Mouse (Mus musculus): ENCODE measurements at regions not wholly inside any gene's neighbourhood (a gene's known extent, or its start where the extent isn't known, plus 50 kb on each side); places are given as distances from the start of the nearest gene placed in this dataset.

- Histone ChIP-seq H3K27ac (replicated peaks in 1 of 2; ENCODE audit: control insufficient read depth in 1 of 2, insufficient read depth in 1 of 2, low read depth in 2 of 2, low read length in 2 of 2) (no peak overlapping the region), H3K9ac (ENCODE audit: low read length) (no peak overlapping the region), H3K4me1 (ENCODE audit: control insufficient read depth in 2 of 2, insufficient read depth in 2 of 2, low read length in 2 of 2) (peaks cover 3 to 14% of the 10 kb centered on the region in 2 experiments), H3K4me2 (ENCODE audit: low read length) (no peak overlapping the region), H3K27me3 (ENCODE audit: control insufficient read depth, insufficient read depth, low read length) (no peaks in the 10 kb centered on the region), H3K9me3 (ENCODE audit: control insufficient read depth, low read length) (no peaks in the 10 kb centered on the region), H3K4me3 (ENCODE audit: control insufficient read depth in 1 of 2, insufficient read depth in 1 of 2, low read depth in 1 of 2, low read length in 2 of 2) (no peak overlapping the region), H3K36me3 (ENCODE audit: control insufficient read depth, insufficient read depth, low read length) (no peaks in the 10 kb centered on the region)
- 77% methylated on average over 4 of the region's 4 CpGs for WGBS
- no peak for ATAC-seq (ENCODE audit: insufficient number of reproducible peaks, insufficient read depth, low FRiP score, low read depth)
Observed at GRCm38 (mm10) chr10:17527151-17527737, 195.8 kb upstream of the Cited2 start.

GRCm38 (mm10) chr10:17528116-17528515 lies 194.9 kb upstream of the Cited2 start:
- no peak overlapping the region for H3K4me3 ChIP-seq (ENCODE audit: control insufficient read depth in 1 of 2, insufficient read depth in 1 of 2, low read depth in 1 of 2, low read length in 2 of 2)
- 47% methylated on average over 2 of the region's 2 CpGs for WGBS

GRCm38 (mm10) chr10:17528846-17529245 lies 194.2 kb upstream of the Cited2 start:
- H3K36me3 ChIP-seq (ENCODE audit: control insufficient read depth, insufficient read depth, low read length), result no peaks in the 10 kb centered on the region
- H3K9ac ChIP-seq (ENCODE audit: low read length), result no peak overlapping the region
- H3K9me3 ChIP-seq (ENCODE audit: control insufficient read depth, low read length), result no peaks in the 10 kb centered on the region
- no peaks in the 10 kb centered on the region for H3K27me3 ChIP-seq (ENCODE audit: control insufficient read depth, insufficient read depth, low read length)
- peaks cover 3 to 14% of the 10 kb centered on the region in 2 experiments for H3K4me1 ChIP-seq (ENCODE audit: control insufficient read depth in 2 of 2, insufficient read depth in 2 of 2, low read length in 2 of 2)
- H3K4me3 ChIP-seq (ENCODE audit: control insufficient read depth in 1 of 2, insufficient read depth in 1 of 2, low read depth in 1 of 2, low read length in 2 of 2), result no peak overlapping the region
- ATAC-seq (ENCODE audit: insufficient number of reproducible peaks, insufficient read depth, low FRiP score, low read depth), result no peak
- 90% methylated on average over 6 of the region's 6 CpGs for WGBS
- no peak overlapping the region for H3K4me2 ChIP-seq (ENCODE audit: low read length)
- no peak overlapping the region for H3K27ac ChIP-seq (replicated peaks in 1 of 2; ENCODE audit: control insufficient read depth in 1 of 2, insufficient read depth in 1 of 2, low read depth in 2 of 2, low read length in 2 of 2)

More at GRCm38 (mm10) chr10:17528116-17528515, 194.9 kb upstream of the Cited2 start:
- H3K4me1 ChIP-seq (ENCODE audit: control insufficient read depth in 2 of 2, insufficient read depth in 2 of 2, low read length in 2 of 2), result peaks cover 3 to 14% of the 10 kb centered on the region in 2 experiments
- no peak overlapping the region for H3K4me2 ChIP-seq (ENCODE audit: low read length)
- H3K36me3 ChIP-seq (ENCODE audit: control insufficient read depth, insufficient read depth, low read length), result no peaks in the 10 kb centered on the region
- H3K27me3 ChIP-seq (ENCODE audit: control insufficient read depth, insufficient read depth, low read length), result no peaks in the 10 kb centered on the region
- no peak for ATAC-seq (ENCODE audit: insufficient number of reproducible peaks, insufficient read depth, low FRiP score, low read depth)
- H3K9me3 ChIP-seq (ENCODE audit: control insufficient read depth, low read length), result no peaks in the 10 kb centered on the region
- H3K27ac ChIP-seq (replicated peaks in 1 of 2; ENCODE audit: control insufficient read depth in 1 of 2, insufficient read depth in 1 of 2, low read depth in 2 of 2, low read length in 2 of 2), result peak overlapping the region in 1 of 2 experiments; percentile 5; a peak in 1 of 4 replicates
- H3K9ac ChIP-seq (ENCODE audit: low read length), result no peak overlapping the region

GRCm38 (mm10) chr10:17529851-17530509 lies 193.0 kb upstream of the Cited2 start:
- no peaks in the 10 kb centered on the region for H3K27me3 ChIP-seq (ENCODE audit: control insufficient read depth, insufficient read depth, low read length)
- WGBS, result 95% methylated on average over 4 of the region's 4 CpGs
- no peaks in the 10 kb centered on the region for H3K9me3 ChIP-seq (ENCODE audit: control insufficient read depth, low read length)
- no peak overlapping the region for H3K4me2 ChIP-seq (ENCODE audit: low read length)
- peaks cover 3 to 14% of the 10 kb centered on the region in 2 experiments for H3K4me1 ChIP-seq (ENCODE audit: control insufficient read depth in 2 of 2, insufficient read depth in 2 of 2, low read length in 2 of 2)
- H3K27ac ChIP-seq (replicated peaks in 1 of 2; ENCODE audit: control insufficient read depth in 1 of 2, insufficient read depth in 1 of 2, low read depth in 2 of 2, low read length in 2 of 2), result no peak overlapping the region
- no peak overlapping the region for H3K4me3 ChIP-seq (ENCODE audit: control insufficient read depth in 1 of 2, insufficient read depth in 1 of 2, low read depth in 1 of 2, low read length in 2 of 2)
- H3K9ac ChIP-seq (ENCODE audit: low read length), result no peak overlapping the region
- no peaks in the 10 kb centered on the region for H3K36me3 ChIP-seq (ENCODE audit: control insufficient read depth, insufficient read depth, low read length)
- ATAC-seq (ENCODE audit: insufficient number of reproducible peaks, insufficient read depth, low FRiP score, low read depth), result no peak

GRCm38 (mm10) chr10:17531021-17531420 lies 192.0 kb upstream of the Cited2 start:
- no peak overlapping the region for H3K9ac ChIP-seq (ENCODE audit: low read length)
- peaks cover 3 to 14% of the 10 kb centered on the region in 2 experiments for H3K4me1 ChIP-seq (ENCODE audit: control insufficient read depth in 2 of 2, insufficient read depth in 2 of 2, low read length in 2 of 2)
- H3K27ac ChIP-seq (replicated peaks in 1 of 2; ENCODE audit: control insufficient read depth in 1 of 2, insufficient read depth in 1 of 2, low read depth in 2 of 2, low read length in 2 of 2), result no peak overlapping the region
- H3K4me3 ChIP-seq (ENCODE audit: control insufficient read depth in 1 of 2, insufficient read depth in 1 of 2, low read depth in 1 of 2, low read length in 2 of 2), result no peak overlapping the region
- no peak overlapping the region for H3K4me2 ChIP-seq (ENCODE audit: low read length)
- H3K36me3 ChIP-seq (ENCODE audit: control insufficient read depth, insufficient read depth, low read length), result no peaks in the 10 kb centered on the region
- H3K27me3 ChIP-seq (ENCODE audit: control insufficient read depth, insufficient read depth, low read length), result no peaks in the 10 kb centered on the region
- no peak for ATAC-seq (ENCODE audit: insufficient number of reproducible peaks, insufficient read depth, low FRiP score, low read depth)
- no peaks in the 10 kb centered on the region for H3K9me3 ChIP-seq (ENCODE audit: control insufficient read depth, low read length)
- 37% methylated on average over 3 of the region's 3 CpGs for WGBS

- Histone ChIP-seq H3K27ac (replicated peaks in 1 of 2; ENCODE audit: control insufficient read depth in 1 of 2, insufficient read depth in 1 of 2, low read depth in 2 of 2, low read length in 2 of 2) (no peak overlapping the region), H3K4me1 (ENCODE audit: control insufficient read depth in 2 of 2, insufficient read depth in 2 of 2, low read length in 2 of 2) (peaks cover 7 to 20% of the 10 kb centered on the region in 2 experiments), H3K36me3 (ENCODE audit: control insufficient read depth, insufficient read depth, low read length) (no peaks in the 10 kb centered on the region), H3K9ac (ENCODE audit: low read length) (no peak overlapping the region), H3K9me3 (ENCODE audit: control insufficient read depth, low read length) (no peaks in the 10 kb centered on the region), H3K4me2 (ENCODE audit: low read length) (no peak overlapping the region), H3K27me3 (ENCODE audit: control insufficient read depth, insufficient read depth, low read length) (no peaks in the 10 kb centered on the region), H3K4me3 (ENCODE audit: control insufficient read depth in 1 of 2, insufficient read depth in 1 of 2, low read depth in 1 of 2, low read length in 2 of 2) (no peak overlapping the region)
- ATAC-seq (ENCODE audit: insufficient number of reproducible peaks, insufficient read depth, low FRiP score, low read depth), result no peak
- WGBS, result 85% methylated on average over 6 of the region's 6 CpGs
Observed at GRCm38 (mm10) chr10:17538944-17539533, 184.0 kb upstream of the Cited2 start.

GRCm38 (mm10) chr10:17540404-17541375 lies 182.3 kb upstream of the Cited2 start:
- Histone ChIP-seq H3K4me3 (ENCODE audit: control insufficient read depth in 1 of 2, insufficient read depth in 1 of 2, low read depth in 1 of 2, low read length in 2 of 2) (no peak overlapping the region), H3K9me3 (ENCODE audit: control insufficient read depth, low read length) (no peaks in the 10 kb centered on the region), H3K9ac (ENCODE audit: low read length) (no peak overlapping the region), H3K27me3 (ENCODE audit: control insufficient read depth, insufficient read depth, low read length) (no peaks in the 10 kb centered on the region), H3K4me1 (ENCODE audit: control insufficient read depth in 2 of 2, insufficient read depth in 2 of 2, low read length in 2 of 2) (peaks cover 7 to 20% of the 10 kb centered on the region in 2 experiments), H3K27ac (replicated peaks in 1 of 2; ENCODE audit: control insufficient read depth in 1 of 2, insufficient read depth in 1 of 2, low read depth in 2 of 2, low read length in 2 of 2) (peak overlapping the region; percentile 51 to 67), H3K4me2 (ENCODE audit: low read length) (no peak overlapping the region), H3K36me3 (ENCODE audit: control insufficient read depth, insufficient read depth, low read length) (no peaks in the 10 kb centered on the region)
- 61% methylated on average over 6 of the region's 6 CpGs for WGBS
- no peak for ATAC-seq (ENCODE audit: insufficient number of reproducible peaks, insufficient read depth, low FRiP score, low read depth)

Measured in heart, embryonic 14.5 days (tissue).